Mouse (Mus musculus) limb, embryonic 14.5 days (tissue): ENCODE data around the gene Uri1. TPM values are rescaled to one million over a fixed set of nuclear protein-coding genes. Genes with fewer than 3 reads are reported as not detected.

Experiments used
- ATAC-seq: fragments of 200-750 bp; cut with Nextera tagmentation; 2 replicates; pipeline ENCODE4 v1.8.0; 2017; ENCODE audit warnings: low read depth, moderate number of reproducible peaks, moderate TSS enrichment; ENCODE audit not compliant: low FRiP score
- DNase-seq: peaks from one replicate; pipeline ENCODE4 v3.0.0-alpha.2; 2015; ENCODE audit warnings: low spot score
- H3K27ac ChIP-seq: fragments of 300-500 bp; sonication (generic); replicated peaks from 2 replicates; pipeline ENCODE4 v1.5.1; 2014; ENCODE audit warnings: low read depth, mild to moderate bottlenecking, low read length, moderate library complexity, mixed read lengths
- H3K27me3 ChIP-seq: fragments of 300-500 bp; sonication (generic); 2 replicates; pipeline ENCODE4 v1.6.1; 2014; ENCODE audit warnings: low read length, mixed read lengths; ENCODE audit not compliant: control insufficient read depth, insufficient read depth
- H3K36me3 ChIP-seq: fragments of 300-500 bp; sonication (generic); 2 replicates; pipeline ENCODE4 v1.6.1; 2014; ENCODE audit warnings: mild to moderate bottlenecking, low read length, moderate library complexity, mixed read lengths; ENCODE audit not compliant: control insufficient read depth, insufficient read depth
- H3K4me1 ChIP-seq: fragments of 300-500 bp; sonication (generic); 2 replicates; pipeline ENCODE4 v1.6.1; 2014; ENCODE audit warnings: antibody characterized with exemption, low read length, mixed read lengths; ENCODE audit not compliant: control insufficient read depth, insufficient read depth
- H3K4me2 ChIP-seq: fragments of 300-500 bp; sonication (generic); replicated peaks from 2 replicates; pipeline ENCODE4 v1.6.1; 2014; ENCODE audit warnings: low read depth, mild to moderate bottlenecking, low read length, moderate library complexity; ENCODE audit not compliant: severe bottlenecking
- H3K4me3 ChIP-seq: fragments of 300-500 bp; sonication (generic); replicated peaks from 2 replicates; pipeline ENCODE4 v1.5.1; 2014; ENCODE audit warnings: low read length
- H3K9ac ChIP-seq: fragments of 300-500 bp; sonication (generic); 2 replicates; pipeline ENCODE4 v1.6.1; 2014; ENCODE audit warnings: mild to moderate bottlenecking, low read depth, low read length, moderate library complexity; ENCODE audit not compliant: severe bottlenecking
- H3K9me3 ChIP-seq: fragments of 300-500 bp; sonication (generic); 2 replicates; pipeline ENCODE4 v1.6.1; 2016; ENCODE audit warnings: low read length; ENCODE audit not compliant: control insufficient read depth
- POLR2A ChIP-seq: fragments of 200-500 bp; IDR thresholded peaks from 2 replicates; pipeline ENCODE4 v1.8.0; 2012; ENCODE audit warnings: inconsistent platforms, mild to moderate bottlenecking, moderate library complexity, borderline replicate concordance; ENCODE audit not compliant: insufficient read depth, insufficient read length; ENCODE audit errors: extremely low read depth
- WGBS: fragments of 180-500 bp; shearing (Covaris S2); extraction: QIAGEN DNeasy Blood & Tissue Kit; methylation state at CpG from one replicate; pipeline ENCODE4 v1.1.7; 2014; 5-methylcytosine and 5-hydroxymethylcytosine counted together
- polyA plus RNA-seq, 2 experiments: library from polyadenylated mRNA; depleted of rRNA in 1 of 2; stranded (reverse) in 1 of 2; unstranded in 1 of 2; fragments of >200 nt; fragmentation: Nextera tagmentation in 1 of 2; extraction: Ambion mirVana in 1 of 2; gene quantifications; 2 replicates each; pipeline versions ENCODE4 v1.2.1 to v1.2.3; 2012 to 2014

Gene Uri1
- polyA plus RNA-seq, 2 experiments: 29.0 to 43.4 TPM

DNA sequence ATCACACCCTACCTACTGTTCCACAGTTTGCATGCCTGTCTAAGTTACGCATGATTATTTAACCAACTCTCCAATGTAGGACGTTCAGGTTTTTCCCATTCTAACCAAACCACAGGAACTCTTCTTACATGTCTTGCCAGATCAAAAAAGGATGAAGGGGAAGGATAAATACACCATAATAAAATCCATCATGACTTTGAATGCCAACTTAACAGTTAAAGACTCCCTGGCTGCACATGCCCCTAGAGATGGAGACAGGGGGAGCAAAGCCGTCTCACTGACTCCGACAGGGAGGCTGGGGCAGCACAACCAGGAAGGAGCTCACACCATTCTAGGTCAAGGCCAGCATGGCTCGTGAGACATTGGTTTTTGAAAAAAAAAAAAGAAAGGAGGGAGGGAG is 8.0 kb downstream of the Uri1 start:
- Histone ChIP-seq H3K27me3 (no peaks in the 10 kb centered on the region), H3K4me2 (no peak overlapping the region), H3K9me3 (no peaks in the 10 kb centered on the region), H3K9ac (no peak overlapping the region), H3K27ac (no peak overlapping the region), H3K4me1 (no peaks in the 10 kb centered on the region), H3K36me3 (no peaks in the 10 kb centered on the region), H3K4me3 (no peak overlapping the region)
- ATAC-seq: no peak
- WGBS: 58% methylated on average over 5 of the region's 5 CpGs
- no peak for TF ChIP-seq POLR2A
- DNase-seq: no peak

DNA sequence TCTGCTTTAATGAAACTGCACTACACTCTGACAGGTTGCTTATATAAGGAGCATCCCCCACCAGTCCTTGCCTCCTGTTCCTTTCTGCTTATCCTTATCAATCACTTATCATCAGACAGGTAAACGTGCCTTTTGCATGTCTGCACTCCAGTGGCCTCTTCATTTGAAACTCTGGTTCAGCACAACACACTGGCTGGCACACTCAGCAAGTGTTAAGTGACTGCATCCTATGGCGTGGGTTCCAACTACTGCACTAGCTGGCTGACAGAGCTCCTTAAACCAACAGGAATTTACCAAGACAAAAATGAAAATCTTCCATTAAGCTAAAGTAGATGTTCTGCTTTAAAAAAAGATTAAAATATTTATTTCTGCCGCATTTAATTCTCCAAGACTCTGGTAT is 9.4 kb downstream of the Uri1 start:
- no peak overlapping the region for H3K27ac ChIP-seq
- H3K9me3 ChIP-seq: no peaks in the 10 kb centered on the region
- H3K4me1 ChIP-seq: no peaks in the 10 kb centered on the region
- TF ChIP-seq POLR2A: no peak
- no peak overlapping the region for H3K4me3 ChIP-seq
- DNase-seq: no peak
- no peaks in the 10 kb centered on the region for H3K36me3 ChIP-seq
- no peaks in the 10 kb centered on the region for H3K27me3 ChIP-seq
- ATAC-seq: no peak
- no peak overlapping the region for H3K4me2 ChIP-seq
- 78% methylated on average over 3 of the region's 3 CpGs for WGBS
- no peak overlapping the region for H3K9ac ChIP-seq

- Histone ChIP-seq H3K27me3 (no peaks in the 10 kb centered on the region), H3K27ac (no peak overlapping the region), H3K4me2 (no peak overlapping the region), H3K9me3 (no peaks in the 10 kb centered on the region), H3K4me1 (no peaks in the 10 kb centered on the region), H3K4me3 (no peak overlapping the region), H3K9ac (no peak overlapping the region), H3K36me3 (no peaks in the 10 kb centered on the region)
- TF ChIP-seq POLR2A: no peak
- WGBS: 95% methylated on average over 4 of the region's 4 CpGs
- no peak for ATAC-seq
- DNase-seq: no peak
These were observed 10.5 kb downstream of the Uri1 start for GRCm38 (mm10) chr7:38012811-38013210.

- Histone ChIP-seq H3K4me3 (no peak overlapping the region), H3K9ac (no peak overlapping the region), H3K4me2 (no peak overlapping the region), H3K27me3 (no peaks in the 10 kb centered on the region), H3K36me3 (no peaks in the 10 kb centered on the region), H3K9me3 (no peaks in the 10 kb centered on the region), H3K27ac (no peak overlapping the region), H3K4me1 (no peaks in the 10 kb centered on the region)
- 81% methylated on average over 6 of the region's 6 CpGs for WGBS
- no peak for TF ChIP-seq POLR2A
- no peak for ATAC-seq
- DNase-seq: no peak
These were observed 15.0 kb downstream of the Uri1 start for GRCm38 (mm10) chr7:38008359-38008758.

DNA sequence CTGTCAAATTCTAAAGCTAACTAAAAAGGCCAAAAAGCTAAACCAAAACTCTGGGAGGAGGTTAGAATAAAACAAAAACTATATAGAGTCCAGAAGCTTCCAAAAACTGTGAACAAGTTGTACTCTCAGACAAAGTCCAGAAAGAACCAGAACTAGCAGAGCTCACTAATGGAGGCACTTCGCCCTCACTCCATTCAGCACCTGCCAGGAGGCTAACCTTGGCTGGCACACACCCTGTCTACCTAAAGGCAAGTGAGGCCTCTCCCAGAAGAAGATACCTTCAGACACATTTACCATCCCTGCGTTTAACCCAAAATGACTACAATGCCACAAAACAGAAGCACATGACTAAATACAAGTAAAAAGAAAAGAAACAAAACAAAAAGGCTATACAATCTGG is 20.9 kb downstream of the Uri1 start:
- 92% methylated on average over 2 of the region's 2 CpGs for WGBS
- no peak overlapping the region for H3K4me3 ChIP-seq
- no peaks in the 10 kb centered on the region for H3K4me1 ChIP-seq
- no peak overlapping the region for H3K4me2 ChIP-seq
- no peaks in the 10 kb centered on the region for H3K27me3 ChIP-seq
- H3K36me3 ChIP-seq: no peaks in the 10 kb centered on the region
- no peaks in the 10 kb centered on the region for H3K9me3 ChIP-seq
- ATAC-seq: no peak
- no peak overlapping the region for H3K27ac ChIP-seq
- DNase-seq: no peak
- no peak for TF ChIP-seq POLR2A
- H3K9ac ChIP-seq: no peak overlapping the region

- Histone ChIP-seq H3K9ac (no peak overlapping the region), H3K4me1 (no peaks in the 10 kb centered on the region), H3K4me2 (no peak overlapping the region), H3K27me3 (no peaks in the 10 kb centered on the region), H3K27ac (no peak overlapping the region), H3K4me3 (no peak overlapping the region), H3K36me3 (no peaks in the 10 kb centered on the region), H3K9me3 (no peaks in the 10 kb centered on the region)
- 54% methylated on average over 2 of the region's 2 CpGs for WGBS
- DNase-seq (no peak), ATAC-seq (no peak)
- no peak for TF ChIP-seq POLR2A
These were observed 23.7 kb downstream of the Uri1 start for GRCm38 (mm10) chr7:37999691-38000090.
